Mouse (Mus musculus): ENCODE results near the gene Abtb2.

Abtb2 gene

GRCm38 (mm10) chr2:103664341-103664740 lies 98.2 kb downstream of the Abtb2 start:
- DNase-seq = no peak

DNA sequence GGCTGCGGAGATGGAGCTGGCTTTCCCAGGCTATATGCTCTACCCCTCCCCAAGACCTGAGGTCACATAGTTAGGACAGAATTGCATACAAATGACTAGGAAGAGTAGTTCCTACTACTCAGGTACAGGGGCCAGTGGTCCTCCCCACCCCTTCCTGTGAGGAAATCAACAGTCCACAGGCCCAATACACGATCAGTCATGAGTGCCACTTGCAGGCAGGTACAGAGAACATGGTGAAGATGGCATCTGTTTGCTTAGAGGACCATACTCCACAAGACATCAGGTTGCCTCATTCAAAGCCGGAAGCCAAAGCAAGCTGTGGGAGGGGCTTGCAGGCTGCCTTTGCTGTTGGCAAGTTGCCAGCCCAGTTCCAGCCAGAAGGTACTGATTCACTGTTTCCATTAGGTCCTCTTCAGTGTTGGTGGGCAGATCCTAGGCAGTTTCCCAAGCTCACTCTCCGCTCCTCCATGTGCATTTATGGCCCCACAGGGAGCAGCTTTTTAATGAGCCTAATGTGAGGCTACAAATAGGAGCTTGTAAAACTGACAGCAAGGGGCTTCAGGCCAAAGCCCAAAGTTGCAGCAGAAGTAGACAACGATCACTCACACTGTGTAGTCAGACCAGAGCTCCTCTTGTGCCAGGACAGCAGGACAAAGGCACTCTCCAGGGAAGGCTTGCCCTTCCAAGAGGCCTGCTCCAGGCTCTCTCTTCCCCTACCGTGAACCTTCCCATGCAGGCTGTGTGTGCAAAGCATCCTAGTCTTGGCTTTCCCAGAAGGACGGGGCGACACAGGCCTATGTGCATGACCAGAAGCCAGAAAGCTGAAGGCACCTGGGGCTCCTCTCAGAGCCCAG lies 102.1 kb downstream of the Abtb2 start:
- peak; percentile 77 for DNase-seq

GRCm38 (mm10) chr2:103668939-103669338 lies 102.8 kb downstream of the Abtb2 start:
- no peak for DNase-seq

DNA sequence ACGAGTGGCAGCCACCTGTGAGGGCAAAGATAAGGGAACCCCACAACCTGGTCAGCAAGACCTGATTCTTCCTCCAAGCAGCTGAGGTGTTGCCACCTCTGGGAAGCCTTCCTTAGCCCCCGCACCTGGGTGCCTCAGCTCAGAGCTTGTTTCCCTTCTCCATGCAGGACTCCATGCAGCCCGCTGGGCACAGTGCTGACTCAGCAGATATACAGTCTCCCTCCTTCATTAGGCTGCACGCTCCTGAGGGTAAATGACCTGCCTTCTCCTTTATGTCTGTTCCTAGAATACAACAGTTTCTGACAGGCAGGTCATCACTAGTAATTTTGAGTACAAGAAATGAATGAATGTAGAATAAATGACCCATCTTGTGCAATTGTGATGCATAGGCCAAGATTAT lies 103.5 kb downstream of the Abtb2 start:
- no peak for DNase-seq

DNA sequence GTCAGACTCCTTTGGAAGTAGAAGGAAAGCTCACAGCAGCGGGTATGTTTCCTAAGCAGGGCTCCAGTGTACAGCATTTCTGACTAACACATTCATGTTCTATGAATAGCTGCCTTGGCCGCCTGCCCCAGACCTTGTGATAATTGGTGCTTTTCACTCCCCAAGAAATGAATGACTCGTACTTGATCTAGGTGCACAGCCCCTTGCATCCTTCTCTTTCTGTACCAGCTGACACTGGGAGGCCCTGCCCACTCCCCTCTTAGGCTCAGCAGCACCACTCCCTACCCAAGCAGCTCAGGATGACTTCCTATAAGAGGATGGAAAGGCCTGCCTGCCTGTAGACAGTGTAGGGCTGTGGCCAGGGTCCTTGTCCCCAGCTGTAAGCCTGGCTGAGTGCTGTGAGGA lies 104.2 kb downstream of the Abtb2 start:
- DNase-seq = no peak

- DNase-seq = no peak
Measured at GRCm38 (mm10) chr2:103672573-103673119, 106.5 kb downstream of the Abtb2 start.

DNA sequence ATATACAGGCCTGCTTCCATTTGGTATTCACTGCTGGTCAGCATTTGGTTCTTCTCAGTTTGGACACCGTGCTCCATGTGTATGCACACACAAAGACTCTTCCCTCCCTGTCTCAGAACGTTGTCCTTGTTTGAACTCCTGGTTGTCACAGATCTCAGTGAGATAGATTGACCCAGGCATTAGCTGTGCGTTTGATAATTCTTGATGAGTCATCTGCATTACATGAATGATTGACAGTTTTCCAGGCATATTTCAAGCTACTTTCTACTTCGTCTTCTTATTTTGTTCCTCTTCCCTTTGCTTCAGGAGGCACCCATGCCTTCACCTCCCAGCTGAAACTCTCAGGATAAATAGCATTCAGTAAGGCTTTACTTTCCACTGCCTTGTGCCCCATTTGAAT lies 107.5 kb downstream of the Abtb2 start:
- DNase-seq = no peak

GRCm38 (mm10) chr2:103675391-103675790 lies 109.3 kb downstream of the Abtb2 start:
- DNase-seq = no peak

DNA sequence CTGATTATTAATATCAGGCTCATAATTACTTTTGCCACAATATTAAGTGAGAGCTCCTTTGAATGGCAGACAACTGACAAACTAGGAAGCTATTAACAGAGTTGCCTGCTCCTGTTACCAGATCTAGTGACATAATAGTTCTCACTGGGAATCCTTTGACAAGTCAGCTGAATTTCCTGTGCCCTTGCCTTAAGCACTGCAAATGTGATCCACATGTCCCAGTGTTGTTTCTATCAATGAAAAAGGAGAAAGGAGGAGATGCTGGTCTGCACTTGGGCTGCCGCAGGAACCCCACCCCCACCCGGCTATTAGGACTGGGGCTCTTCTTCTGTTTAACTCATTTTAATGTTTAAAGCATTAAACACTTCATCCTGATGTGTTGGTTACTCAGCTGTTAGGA lies 110.7 kb downstream of the Abtb2 start:
- no peak for DNase-seq

DNA sequence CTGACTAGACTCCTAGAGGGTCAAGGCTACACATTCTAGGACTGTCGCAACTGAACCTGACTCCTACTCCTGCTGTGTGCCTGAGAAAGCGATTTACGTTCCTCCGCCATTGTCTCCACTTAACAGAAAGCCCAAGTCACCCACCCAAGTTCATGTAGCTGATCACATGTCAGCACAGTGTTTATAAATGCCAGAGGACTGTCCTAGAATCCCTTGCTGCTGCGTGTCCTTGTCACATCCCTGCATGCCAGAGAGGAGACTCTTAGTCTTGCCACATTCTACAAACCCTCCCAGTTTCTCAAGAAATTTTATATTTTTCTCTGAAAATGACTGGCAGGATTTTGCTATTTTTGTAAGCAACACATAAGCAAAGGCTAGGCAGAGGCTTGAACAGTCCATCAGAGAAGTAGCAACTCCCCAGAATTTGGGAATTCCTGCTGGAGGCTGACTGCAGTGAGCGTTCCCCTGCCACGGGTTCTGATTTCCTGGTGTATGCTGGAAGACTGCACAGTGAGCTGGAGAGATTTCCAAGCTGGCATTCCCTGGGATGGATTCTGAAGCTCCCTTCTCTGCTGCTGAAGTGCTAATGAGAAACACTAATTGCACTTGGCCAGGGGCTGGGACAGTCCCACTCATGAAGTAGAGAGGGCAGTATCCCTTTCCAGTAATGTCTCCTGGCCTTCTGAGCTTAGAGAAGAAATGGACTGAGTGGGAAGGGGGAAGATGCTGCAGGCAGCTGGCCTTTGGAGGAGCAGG lies 111.7 kb downstream of the Abtb2 start:
- no peak for DNase-seq

DNA sequence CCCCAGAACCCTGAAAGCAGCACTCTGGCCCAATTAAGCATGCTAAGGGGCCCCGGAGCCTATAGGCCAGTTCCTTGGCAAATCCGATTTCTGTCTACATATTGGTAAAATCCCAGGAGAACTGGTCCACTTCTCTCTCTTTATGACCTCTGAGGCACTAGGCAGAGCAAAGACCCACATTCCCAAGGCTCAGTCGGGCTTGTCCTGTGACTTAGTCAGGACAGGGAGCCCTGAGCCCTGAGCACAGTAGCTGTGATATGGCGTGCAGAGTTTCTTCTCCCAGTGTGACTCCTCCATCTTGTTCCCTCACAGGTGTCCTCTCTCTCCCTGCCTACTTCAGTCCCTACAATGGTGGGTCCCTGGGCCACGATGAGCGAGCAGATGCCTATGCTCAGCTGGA lies 112.3 kb downstream of the Abtb2 start:
- no peak for DNase-seq

GRCm38 (mm10) chr2:103680364-103681110 lies 114.4 kb downstream of the Abtb2 start:
- DNase-seq = no peak

DNA sequence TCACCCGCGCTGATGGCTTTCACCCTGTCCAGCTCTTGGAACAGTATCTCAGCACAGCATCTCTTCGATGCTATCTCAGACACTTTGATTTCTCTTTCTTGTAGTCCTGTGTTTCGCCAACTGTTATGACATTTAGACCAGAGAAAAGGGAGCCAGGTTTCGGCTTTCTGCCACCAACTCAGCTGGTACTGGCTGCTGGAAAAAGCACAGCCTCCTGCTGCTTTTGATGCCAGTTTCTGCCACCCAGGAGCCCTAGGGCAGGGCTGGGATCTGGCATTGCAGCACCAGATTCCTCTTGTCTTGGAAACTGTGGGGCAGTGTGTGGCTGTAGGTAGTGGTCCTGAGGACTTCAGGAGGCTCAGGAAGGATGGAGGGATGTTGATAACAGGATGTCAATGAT lies 115.0 kb downstream of the Abtb2 start:
- no peak for DNase-seq

GRCm38 (mm10) chr2:103682261-103682722 lies 116.2 kb downstream of the Abtb2 start:
- DNase-seq = no peak

DNA sequence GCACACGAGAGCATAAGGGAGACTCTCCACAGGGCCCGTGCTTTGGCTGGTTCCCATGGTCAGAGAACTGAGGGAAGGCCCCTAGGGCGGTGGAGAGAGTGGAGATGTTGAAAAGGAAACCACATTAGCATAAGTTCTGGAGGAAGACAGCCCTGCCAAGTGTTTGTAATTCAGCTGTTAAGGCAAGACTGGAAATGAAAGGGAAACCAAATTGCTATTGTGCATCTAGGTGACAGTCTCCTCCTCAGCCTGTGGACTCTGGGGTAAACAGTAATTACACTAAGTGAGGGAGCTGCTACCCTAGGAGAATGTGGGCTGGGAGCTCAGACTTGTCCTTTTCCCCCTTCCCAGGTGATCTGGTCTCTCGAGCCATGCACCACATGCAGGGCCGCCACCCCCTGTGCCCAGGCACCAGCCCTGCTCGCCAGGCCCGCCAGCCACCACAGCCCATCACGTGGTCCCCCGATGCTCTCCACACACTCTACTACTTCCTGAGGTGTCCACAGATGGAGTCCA lies 116.9 kb downstream of the Abtb2 start:
- no peak for DNase-seq

DNA sequence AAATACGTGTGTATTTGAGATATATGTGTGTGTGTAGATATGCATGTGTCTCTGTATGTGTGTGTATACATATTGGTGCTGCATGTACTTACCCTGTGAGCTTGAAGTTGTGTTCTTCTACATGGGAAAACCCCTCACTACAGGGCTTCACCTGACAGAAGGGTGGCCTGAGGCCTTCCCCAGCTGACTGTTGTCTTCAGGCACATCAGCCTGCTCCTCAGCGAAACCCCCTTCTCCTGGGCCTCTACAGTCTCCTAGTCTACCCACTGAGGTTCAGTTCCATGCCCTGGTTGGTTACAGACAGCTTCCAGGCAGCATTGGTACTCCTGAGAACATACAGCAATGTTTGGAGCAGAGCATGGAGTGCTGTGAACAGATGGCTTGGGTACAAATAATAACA lies 118.3 kb downstream of the Abtb2 start:
- no peak for DNase-seq

GRCm38 (mm10) chr2:103684926-103685577 lies 118.9 kb downstream of the Abtb2 start:
- DNase-seq = no peak

GRCm38 (mm10) chr2:103685581-103685980 lies 119.5 kb downstream of the Abtb2 start:
- DNase-seq = no peak

DNA sequence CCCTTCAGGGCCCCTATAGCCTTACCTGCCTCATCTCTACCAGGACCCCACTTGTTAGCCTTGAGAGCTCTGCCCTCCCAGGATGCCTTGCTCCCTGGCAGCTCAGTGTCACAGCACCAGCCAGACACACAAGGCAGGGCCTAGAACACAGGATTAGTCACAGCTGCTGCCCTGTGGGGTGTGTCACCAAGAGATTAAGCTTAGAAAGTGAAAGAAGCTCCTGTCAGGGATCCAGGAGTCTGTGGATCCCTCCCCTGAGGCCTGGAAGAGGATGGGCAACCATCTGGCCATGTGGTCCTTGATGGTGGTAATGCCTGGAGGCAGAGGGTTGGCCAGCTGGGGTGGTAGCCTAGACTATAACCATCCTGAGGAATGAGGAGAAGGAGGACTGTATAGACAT lies 121.0 kb downstream of the Abtb2 start:
- DNase-seq = peak; percentile 75

DNA sequence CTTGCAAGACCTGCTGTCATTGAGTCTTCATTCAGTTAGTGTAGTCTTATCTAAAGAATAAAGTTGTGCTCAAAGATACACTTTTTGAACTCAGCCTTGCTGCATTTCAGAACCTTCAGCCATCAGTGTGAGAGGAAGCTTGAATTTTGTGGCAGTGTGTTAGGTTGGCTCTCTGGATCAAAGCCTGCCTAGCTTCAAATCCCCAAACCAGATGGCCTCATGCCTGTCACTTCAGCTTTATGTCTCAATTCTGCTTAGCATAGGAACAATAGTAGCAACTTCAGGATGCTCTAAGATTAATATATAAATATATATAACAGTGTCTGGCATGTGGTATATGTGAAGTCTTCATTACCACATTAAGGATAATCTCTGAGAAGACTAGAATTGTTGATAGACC lies 121.8 kb downstream of the Abtb2 start:
- DNase-seq = no peak

DNA sequence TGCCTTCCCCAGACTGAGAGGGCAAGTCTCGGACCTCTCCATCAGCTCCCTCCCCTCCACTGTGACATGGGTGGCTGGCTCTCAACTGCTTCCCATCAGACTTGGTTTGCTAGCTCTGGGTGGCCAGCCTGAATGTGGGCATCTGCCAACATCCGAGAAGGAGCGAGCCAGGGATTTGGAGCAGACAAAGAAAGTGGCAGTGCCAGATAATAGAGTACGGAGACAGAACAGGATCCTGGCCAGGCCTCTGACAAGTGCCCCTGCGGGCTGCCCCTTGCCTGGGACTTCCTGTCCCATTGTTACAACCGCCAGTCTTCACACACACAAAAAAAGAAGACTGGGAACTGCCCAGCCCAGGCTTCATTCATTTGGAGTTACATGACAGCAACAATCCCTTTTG lies 124.3 kb downstream of the Abtb2 start:
- peak; percentile 45 for DNase-seq

DNA sequence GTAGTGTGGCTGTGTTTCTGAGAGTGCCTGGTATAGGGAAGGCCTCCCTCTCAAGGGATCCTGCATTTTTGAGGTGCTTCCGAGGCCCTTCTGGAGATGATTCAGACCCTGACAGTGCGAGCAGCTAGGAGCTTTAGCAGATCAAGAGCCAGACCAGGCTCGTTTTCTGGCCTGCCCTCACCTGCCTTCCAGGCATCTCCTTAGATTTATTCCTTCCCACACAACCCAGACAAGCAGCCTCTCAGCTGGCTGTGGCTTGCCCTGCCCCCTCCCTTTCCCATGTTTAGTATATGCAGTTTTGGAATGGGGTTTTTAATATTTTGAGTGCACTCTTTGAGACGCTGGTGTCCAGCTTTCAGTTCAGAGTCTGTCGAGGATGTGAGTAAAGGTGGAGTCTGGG lies 124.7 kb downstream of the Abtb2 start:
- no peak for DNase-seq
